Mouse (Mus musculus) embryonic facial prominence, embryonic 14.5 days (tissue): ENCODE data around the gene Otud4. TPM values are rescaled to one million over a fixed set of nuclear protein-coding genes. Genes with fewer than 3 reads are reported as not detected.

Experiments used
- ATAC-seq: fragments of 200-750 bp; cut with Nextera tagmentation; 2 replicates; pipeline ENCODE4 v1.8.0; 2017; ENCODE audit warnings: low read depth, moderate number of reproducible peaks, moderate TSS enrichment
- DNase-seq: peaks from one replicate; pipeline ENCODE4 v3.0.0-alpha.2; 2015; ENCODE audit warnings: low spot score
- H3K27ac ChIP-seq: fragments of 300-500 bp; sonication (generic); replicated peaks from 2 replicates; pipeline ENCODE4 v1.5.1; 2014; ENCODE audit warnings: low read depth, mild to moderate bottlenecking, low read length, moderate library complexity
- H3K27me3 ChIP-seq: fragments of 300-500 bp; sonication (generic); replicated peaks from 2 replicates; pipeline ENCODE4 v1.6.1; 2014; ENCODE audit warnings: low read length; ENCODE audit not compliant: control insufficient read depth, insufficient read depth
- H3K36me3 ChIP-seq: fragments of 300-500 bp; sonication (generic); 2 replicates; pipeline ENCODE4 v1.6.1; 2014; ENCODE audit warnings: low read length, mixed read lengths; ENCODE audit not compliant: control insufficient read depth, insufficient read depth
- H3K4me1 ChIP-seq: fragments of 300-500 bp; sonication (generic); 2 replicates; pipeline ENCODE4 v1.6.1; 2014; ENCODE audit warnings: antibody characterized with exemption, low read length; ENCODE audit not compliant: control insufficient read depth, insufficient read depth
- H3K4me2 ChIP-seq: fragments of 300-500 bp; sonication (generic); 2 replicates; pipeline ENCODE4 v1.6.1; 2014; ENCODE audit warnings: low read depth, mild to moderate bottlenecking, low read length, moderate library complexity, mixed read lengths
- H3K4me3 ChIP-seq: fragments of 300-500 bp; sonication (generic); 2 replicates; pipeline ENCODE4 v1.5.1; 2014; ENCODE audit warnings: low read depth, mild to moderate bottlenecking, low read length
- H3K9ac ChIP-seq: fragments of 300-500 bp; sonication (generic); 2 replicates; pipeline ENCODE4 v1.6.1; 2014; ENCODE audit warnings: low read depth, mild to moderate bottlenecking, low read length, moderate library complexity, mixed read lengths
- H3K9me3 ChIP-seq: fragments of 300-500 bp; sonication (generic); 2 replicates; pipeline ENCODE4 v1.6.1; 2016; ENCODE audit warnings: low read length; ENCODE audit not compliant: control insufficient read depth
- WGBS: fragments of 180-500 bp; shearing (Covaris S2); extraction: QIAGEN DNeasy Blood & Tissue Kit; methylation state at CpG from one replicate; pipeline ENCODE4 v1.1.7; 2014; 5-methylcytosine and 5-hydroxymethylcytosine counted together
- polyA plus RNA-seq: library from polyadenylated mRNA; unstranded; fragments of >200 nt; fragmentation: Nextera tagmentation; extraction: Ambion mirVana; gene quantifications from 2 replicates; pipeline ENCODE4 v1.2.1, GENCODE M21; 2014

The Otud4 gene
- polyA plus RNA-seq, 1 experiment from 2014 or later = 24.0 TPM

GRCm38 (mm10) chr8:79624416-79624815 is 15.0 kb upstream of the Otud4 start:
- H3K27ac ChIP-seq = no peak overlapping the region
- H3K4me1 ChIP-seq = no peaks in the 10 kb centered on the region
- H3K36me3 ChIP-seq = no peaks in the 10 kb centered on the region
- 69% methylated on average over 4 of the region's 4 CpGs for WGBS
- no peaks in the 10 kb centered on the region for H3K9me3 ChIP-seq
- H3K4me2 ChIP-seq = no peak overlapping the region
- H3K27me3 ChIP-seq = no peaks in the 10 kb centered on the region
- DNase-seq = no peak
- H3K4me3 ChIP-seq = no peak overlapping the region
- ATAC-seq = no peak
- no peak overlapping the region for H3K9ac ChIP-seq

- 79% methylated on average over 5 of the region's 5 CpGs for WGBS
- no peaks in the 10 kb centered on the region for H3K4me1 ChIP-seq
- no peaks in the 10 kb centered on the region for H3K27me3 ChIP-seq
- DNase-seq = no peak
- no peaks in the 10 kb centered on the region for H3K36me3 ChIP-seq
- no peak overlapping the region for H3K9ac ChIP-seq
- no peak overlapping the region for H3K4me2 ChIP-seq
- H3K27ac ChIP-seq = no peak overlapping the region
- H3K4me3 ChIP-seq = no peak overlapping the region
- no peaks in the 10 kb centered on the region for H3K9me3 ChIP-seq
- ATAC-seq = no peak
Measured at GRCm38 (mm10) chr8:79626213-79626612, 13.2 kb upstream of the Otud4 start.

GRCm38 (mm10) chr8:79635491-79635890 is 3.9 kb upstream of the Otud4 start:
- H3K4me1 ChIP-seq = no peaks in the 10 kb centered on the region; the same call in 1 of the 2 replicates
- no peak for DNase-seq
- H3K9me3 ChIP-seq = no peaks in the 10 kb centered on the region
- H3K27ac ChIP-seq = no peak overlapping the region
- no peaks in the 10 kb centered on the region for H3K36me3 ChIP-seq
- no peak for ATAC-seq
- no peaks in the 10 kb centered on the region for H3K27me3 ChIP-seq
- H3K9ac ChIP-seq = no peak overlapping the region
- 89% methylated on average over 1 of the region's 1 CpGs for WGBS
- no peak overlapping the region for H3K4me3 ChIP-seq
- H3K4me2 ChIP-seq = no peak overlapping the region

- ATAC-seq = no peak
- H3K9me3 ChIP-seq = no peaks in the 10 kb centered on the region
- WGBS = 73% methylated on average over 1 of the region's 1 CpGs
- H3K4me1 ChIP-seq = peaks cover 4% of the 10 kb centered on the region
- H3K4me2 ChIP-seq = no peak overlapping the region
- no peak overlapping the region for H3K9ac ChIP-seq
- DNase-seq = no peak
- H3K27ac ChIP-seq = no peak overlapping the region
- no peaks in the 10 kb centered on the region for H3K27me3 ChIP-seq
- H3K4me3 ChIP-seq = no peak overlapping the region
- H3K36me3 ChIP-seq = no peaks in the 10 kb centered on the region
Measured at GRCm38 (mm10) chr8:79636151-79636550, 3.3 kb upstream of the Otud4 start.

- Histone ChIP-seq H3K36me3 (no peaks in the 10 kb centered on the region), H3K9ac (no peak overlapping the region), H3K4me3 (no peak overlapping the region), H3K4me2 (no peak overlapping the region), H3K9me3 (no peaks in the 10 kb centered on the region), H3K4me1 (peaks cover 13% of the 10 kb centered on the region), H3K27ac (no peak overlapping the region), H3K27me3 (no peaks in the 10 kb centered on the region)
- 81% methylated on average over 3 of the region's 3 CpGs for WGBS
- ATAC-seq = no peak
- no peak for DNase-seq
Measured at GRCm38 (mm10) chr8:79637237-79637636, 2.2 kb upstream of the Otud4 start.

GRCm38 (mm10) chr8:79638001-79638706 is 1.3 kb upstream of the Otud4 start:
- ATAC-seq (no peak), DNase-seq (peak; percentile 39)
- Histone ChIP-seq H3K27me3 (no peaks in the 10 kb centered on the region), H3K27ac (peak overlapping the region; percentile 93; the same call in 1 of the 2 replicates), H3K4me1 (peaks cover 17% of the 10 kb centered on the region), H3K36me3 (no peaks in the 10 kb centered on the region), H3K4me3 (peak overlapping the region; percentile 94), H3K4me2 (peak overlapping the region; percentile 90), H3K9me3 (no peaks in the 10 kb centered on the region), H3K9ac (peak overlapping the region; percentile 88)
- WGBS = 7% methylated on average over 11 of the region's 11 CpGs

GRCm38 (mm10) chr8:79638707-79639549 is 490 bp upstream of the Otud4 start:
- H3K9me3 ChIP-seq = no peaks in the 10 kb centered on the region
- DNase-seq = peak; percentile 100
- H3K4me2 ChIP-seq = peak overlapping the region; percentile 90
- under 1% methylated on average over 39 of the region's 77 CpGs for WGBS
- H3K36me3 ChIP-seq = 0 out of 2 replicates have a peak, but pooled peaks cover under 1% of the 10 kb centered on the region
- H3K27ac ChIP-seq = peak overlapping the region; percentile 93
- H3K27me3 ChIP-seq = no peaks in the 10 kb centered on the region
- H3K4me3 ChIP-seq = peak overlapping the region; percentile 94
- H3K9ac ChIP-seq = peak overlapping the region; percentile 88
- ATAC-seq = peak; percentile 99
- peaks cover 17% of the 10 kb centered on the region for H3K4me1 ChIP-seq

- Histone ChIP-seq H3K4me3 (peak overlapping the region; percentile 94), H3K27ac (no peak overlapping the region), H3K4me2 (peak overlapping the region; percentile 65), H3K9ac (peak overlapping the region; percentile 88), H3K9me3 (no peaks in the 10 kb centered on the region), H3K36me3 (peaks cover 21% of the 10 kb centered on the region), H3K27me3 (no peaks in the 10 kb centered on the region), H3K4me1 (peaks cover 17% of the 10 kb centered on the region)
- 25% methylated on average over 1 of the region's 1 CpGs for WGBS
- no peak for DNase-seq
- ATAC-seq = no peak
Measured at GRCm38 (mm10) chr8:79641119-79641518, 1.7 kb downstream of the Otud4 start.
